Mouse (Mus musculus) limb, embryonic 12.5 days (tissue): ENCODE results near the gene Rbm26. TPM values are rescaled to one million over a fixed set of nuclear protein-coding genes. Genes with fewer than 3 reads are reported as not detected.

ENCODE experiments used
- ATAC-seq: fragments of 200-750 bp; cut with Nextera tagmentation; 2 replicates; pipeline ENCODE4 v1.8.0; 2017; ENCODE audit warnings: low read depth, moderate TSS enrichment; ENCODE audit not compliant: insufficient number of reproducible peaks, insufficient read depth, low FRiP score, low TSS enrichment
- H3K27ac ChIP-seq: fragments of 300-500 bp; sonication (generic); 2 replicates; pipeline ENCODE4 v1.5.1; 2016; ENCODE audit warnings: mild to moderate bottlenecking, moderate library complexity
- H3K27me3 ChIP-seq: fragments of 300-500 bp; sonication (generic); 2 replicates; pipeline ENCODE4 v1.6.1; 2016; ENCODE audit warnings: mild to moderate bottlenecking, moderate library complexity
- H3K36me3 ChIP-seq: fragments of 300-500 bp; sonication (generic); 2 replicates; pipeline ENCODE4 v1.6.1; 2016; ENCODE audit warnings: mild to moderate bottlenecking, moderate library complexity
- H3K4me1 ChIP-seq: fragments of 300-500 bp; sonication (generic); replicated peaks from 2 replicates; pipeline ENCODE4 v1.6.1; 2016
- H3K4me2 ChIP-seq: fragments of 300-500 bp; sonication (generic); 2 replicates; pipeline ENCODE4 v1.6.1; 2016; ENCODE audit warnings: mild to moderate bottlenecking, moderate library complexity
- H3K4me3 ChIP-seq: fragments of 300-500 bp; sonication (generic); replicated peaks from 2 replicates; pipeline ENCODE4 v1.5.1; 2016; ENCODE audit warnings: mild to moderate bottlenecking
- H3K9ac ChIP-seq: fragments of 300-500 bp; sonication (generic); replicated peaks from 2 replicates; pipeline ENCODE4 v1.6.1; 2016; ENCODE audit warnings: mild to moderate bottlenecking, moderate library complexity
- H3K9me3 ChIP-seq: fragments of 300-500 bp; sonication (generic); 2 replicates; pipeline ENCODE4 v1.6.1; 2016; ENCODE audit warnings: mild to moderate bottlenecking, moderate library complexity
- WGBS: fragments of 180-500 bp; shearing (Covaris S2); methylation state at CpG from one replicate; pipeline ENCODE4 v1.1.7; 2016; 5-methylcytosine and 5-hydroxymethylcytosine counted together
- polyA plus RNA-seq: library from polyadenylated mRNA; unstranded; fragments of >200 nt; fragmentation: Nextera tagmentation; extraction: Ambion mirVana; gene quantifications from 2 replicates; pipeline ENCODE4 v1.2.1, GENCODE M21; 2016

The Rbm26 gene
- polyA plus RNA-seq, 1 experiment from 2014 or later, result 52.0 TPM

GRCm38 (mm10) chr14:105167181-105167580 lies 9.9 kb downstream of the Rbm26 start:
- H3K4me1 ChIP-seq, result peaks cover 9% of the 10 kb centered on the region
- H3K4me2 ChIP-seq, result no peak overlapping the region
- no peaks in the 10 kb centered on the region for H3K9me3 ChIP-seq
- H3K4me3 ChIP-seq, result no peak overlapping the region
- H3K36me3 ChIP-seq, result no peaks in the 10 kb centered on the region
- no peak for ATAC-seq
- 100% methylated on average over 1 of the region's 1 CpGs for WGBS
- H3K9ac ChIP-seq, result no peak overlapping the region
- no peaks in the 10 kb centered on the region for H3K27me3 ChIP-seq
- no peak overlapping the region for H3K27ac ChIP-seq

GRCm38 (mm10) chr14:105164793-105165192 lies 12.3 kb downstream of the Rbm26 start:
- Histone ChIP-seq H3K4me3 (no peak overlapping the region), H3K4me1 (peaks cover 13% of the 10 kb centered on the region), H3K36me3 (peaks cover 3% of the 10 kb centered on the region; the same call in 1 of the 2 replicates), H3K27me3 (no peaks in the 10 kb centered on the region), H3K9ac (no peak overlapping the region), H3K9me3 (no peaks in the 10 kb centered on the region), H3K4me2 (no peak overlapping the region), H3K27ac (no peak overlapping the region)
- ATAC-seq, result no peak
- WGBS, result 28% methylated on average over 4 of the region's 4 CpGs

GRCm38 (mm10) chr14:105161334-105161733 lies 15.8 kb downstream of the Rbm26 start:
- 100% methylated on average over 1 of the region's 1 CpGs for WGBS
- Histone ChIP-seq H3K4me3 (no peak overlapping the region), H3K27ac (no peak overlapping the region), H3K4me2 (no peak overlapping the region), H3K27me3 (no peaks in the 10 kb centered on the region), H3K9me3 (no peaks in the 10 kb centered on the region), H3K36me3 (peaks cover 30% of the 10 kb centered on the region), H3K9ac (no peak overlapping the region), H3K4me1 (peaks cover 13% of the 10 kb centered on the region)
- ATAC-seq, result no peak

GRCm38 (mm10) chr14:105158526-105158925 lies 18.6 kb downstream of the Rbm26 start:
- H3K9me3 ChIP-seq, result no peaks in the 10 kb centered on the region
- no peak overlapping the region for H3K4me3 ChIP-seq
- H3K9ac ChIP-seq, result no peak overlapping the region
- WGBS, result 14% methylated on average over 2 of the region's 2 CpGs
- no peaks in the 10 kb centered on the region for H3K27me3 ChIP-seq
- H3K4me1 ChIP-seq, result peaks cover 13% of the 10 kb centered on the region
- no peak overlapping the region for H3K27ac ChIP-seq
- peaks cover 34% of the 10 kb centered on the region for H3K36me3 ChIP-seq
- no peak overlapping the region for H3K4me2 ChIP-seq
- ATAC-seq, result no peak

- no peaks in the 10 kb centered on the region for H3K4me1 ChIP-seq
- H3K9ac ChIP-seq, result no peak overlapping the region
- ATAC-seq, result no peak
- peaks cover 34% of the 10 kb centered on the region for H3K36me3 ChIP-seq
- WGBS, result 94% methylated on average over 3 of the region's 3 CpGs
- H3K27me3 ChIP-seq, result no peaks in the 10 kb centered on the region
- H3K9me3 ChIP-seq, result no peaks in the 10 kb centered on the region
- no peak overlapping the region for H3K4me2 ChIP-seq
- H3K27ac ChIP-seq, result no peak overlapping the region
- H3K4me3 ChIP-seq, result no peak overlapping the region
Measured at GRCm38 (mm10) chr14:105134076-105134475, 43.1 kb downstream of the Rbm26 start.

GRCm38 (mm10) chr14:105127715-105128385 lies 49.3 kb downstream of the Rbm26 start:
- no peak for ATAC-seq
- Histone ChIP-seq H3K4me1 (no peaks in the 10 kb centered on the region), H3K9ac (no peak overlapping the region), H3K9me3 (no peaks in the 10 kb centered on the region), H3K36me3 (peaks cover 62% of the 10 kb centered on the region), H3K4me2 (no peak overlapping the region), H3K27me3 (no peaks in the 10 kb centered on the region), H3K27ac (no peak overlapping the region), H3K4me3 (no peak overlapping the region)
- WGBS, result 84% methylated on average over 3 of the region's 4 CpGs

GRCm38 (mm10) chr14:105124513-105124912 lies 52.6 kb downstream of the Rbm26 start:
- Histone ChIP-seq H3K27me3 (no peaks in the 10 kb centered on the region), H3K4me3 (no peak overlapping the region), H3K9ac (no peak overlapping the region), H3K4me1 (no peaks in the 10 kb centered on the region), H3K36me3 (peaks cover 62% of the 10 kb centered on the region), H3K9me3 (no peaks in the 10 kb centered on the region), H3K4me2 (no peak overlapping the region), H3K27ac (no peak overlapping the region)
- no peak for ATAC-seq
- 91% methylated on average over 9 of the region's 9 CpGs for WGBS

- Histone ChIP-seq H3K4me3 (no peak overlapping the region), H3K27ac (no peak overlapping the region), H3K4me1 (no peaks in the 10 kb centered on the region), H3K9ac (no peak overlapping the region), H3K4me2 (no peak overlapping the region), H3K36me3 (peaks cover 37% of the 10 kb centered on the region), H3K9me3 (no peaks in the 10 kb centered on the region), H3K27me3 (no peaks in the 10 kb centered on the region)
- ATAC-seq, result no peak
- WGBS, result 66% methylated on average over 2 of the region's 2 CpGs
Measured at GRCm38 (mm10) chr14:105115402-105115801, 61.7 kb downstream of the Rbm26 start.

GRCm38 (mm10) chr14:105106252-105106651 lies 70.9 kb downstream of the Rbm26 start:
- Histone ChIP-seq H3K27me3 (no peaks in the 10 kb centered on the region), H3K9me3 (no peaks in the 10 kb centered on the region), H3K9ac (no peak overlapping the region), H3K27ac (no peak overlapping the region), H3K4me1 (no peaks in the 10 kb centered on the region), H3K36me3 (peaks cover 11% of the 10 kb centered on the region; the same call in 1 of the 2 replicates), H3K4me3 (no peak overlapping the region), H3K4me2 (no peak overlapping the region)
- ATAC-seq, result no peak
- WGBS, result 96% methylated on average over 2 of the region's 2 CpGs

GRCm38 (mm10) chr14:105098861-105099260 lies 78.3 kb downstream of the Rbm26 start:
- Histone ChIP-seq H3K36me3 (no peaks in the 10 kb centered on the region), H3K4me2 (no peak overlapping the region), H3K9ac (no peak overlapping the region), H3K4me1 (no peaks in the 10 kb centered on the region), H3K27me3 (no peaks in the 10 kb centered on the region), H3K27ac (no peak overlapping the region), H3K9me3 (no peaks in the 10 kb centered on the region), H3K4me3 (no peak overlapping the region)
- ATAC-seq, result no peak
- 76% methylated on average over 7 of the region's 7 CpGs for WGBS

GRCm38 (mm10) chr14:105096221-105096620 lies 80.9 kb downstream of the Rbm26 start:
- Histone ChIP-seq H3K9me3 (no peaks in the 10 kb centered on the region), H3K36me3 (no peaks in the 10 kb centered on the region), H3K4me2 (no peak overlapping the region), H3K27ac (no peak overlapping the region), H3K4me3 (no peak overlapping the region), H3K27me3 (no peaks in the 10 kb centered on the region), H3K4me1 (no peaks in the 10 kb centered on the region), H3K9ac (no peak overlapping the region)
- ATAC-seq, result no peak
- 51% methylated on average over 3 of the region's 3 CpGs for WGBS

- no peak for ATAC-seq
- Histone ChIP-seq H3K9ac (no peak overlapping the region), H3K27me3 (no peaks in the 10 kb centered on the region), H3K4me1 (no peaks in the 10 kb centered on the region), H3K27ac (no peak overlapping the region), H3K36me3 (no peaks in the 10 kb centered on the region), H3K4me2 (no peak overlapping the region), H3K4me3 (no peak overlapping the region), H3K9me3 (no peaks in the 10 kb centered on the region)
- 80% methylated on average over 4 of the region's 4 CpGs for WGBS
Measured at GRCm38 (mm10) chr14:105087001-105087400, 90.1 kb downstream of the Rbm26 start.
